Mouse (Mus musculus) kidney, postnatal 14 days (tissue): ENCODE measurements around the gene Epha1.

ENCODE experiments used
- DNase-seq: peaks from one replicate; pipeline ENCODE4 v3.0.0; 2022; ENCODE audit warnings: mixed read lengths

Epha1 gene

GRCm38 (mm10) chr6:42323371-42324066 is 49.5 kb downstream of the Epha1 start:
- no peak for DNase-seq

DNA sequence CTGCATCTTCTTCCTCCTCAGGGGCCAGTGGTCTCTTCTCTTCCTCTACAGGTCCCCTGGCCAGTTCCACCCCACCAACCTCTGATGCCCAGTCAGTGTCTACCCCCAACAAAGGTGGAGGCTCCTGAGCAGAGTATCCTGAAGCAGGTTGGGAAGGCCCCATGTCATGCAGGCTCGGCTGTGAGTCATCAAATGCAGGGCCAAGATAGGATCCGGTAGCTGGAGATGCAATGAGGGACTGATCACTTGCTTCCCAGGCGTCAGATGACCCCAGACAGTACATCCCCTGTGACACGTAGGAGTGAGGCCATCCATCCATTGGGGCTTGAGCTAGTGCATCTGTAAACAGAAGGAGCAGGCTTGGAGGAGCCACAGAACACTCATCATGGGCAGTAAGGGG is 54.8 kb downstream of the Epha1 start:
- no peak for DNase-seq

- DNase-seq = no peak
These were observed 62.5 kb downstream of the Epha1 start for GRCm38 (mm10) chr6:42310427-42311053.

- DNase-seq = peak; percentile 7
These were observed 63.2 kb downstream of the Epha1 start for GRCm38 (mm10) chr6:42309816-42310378.
